Mouse (Mus musculus): ENCODE measurements around the gene Rrad.

DNA sequence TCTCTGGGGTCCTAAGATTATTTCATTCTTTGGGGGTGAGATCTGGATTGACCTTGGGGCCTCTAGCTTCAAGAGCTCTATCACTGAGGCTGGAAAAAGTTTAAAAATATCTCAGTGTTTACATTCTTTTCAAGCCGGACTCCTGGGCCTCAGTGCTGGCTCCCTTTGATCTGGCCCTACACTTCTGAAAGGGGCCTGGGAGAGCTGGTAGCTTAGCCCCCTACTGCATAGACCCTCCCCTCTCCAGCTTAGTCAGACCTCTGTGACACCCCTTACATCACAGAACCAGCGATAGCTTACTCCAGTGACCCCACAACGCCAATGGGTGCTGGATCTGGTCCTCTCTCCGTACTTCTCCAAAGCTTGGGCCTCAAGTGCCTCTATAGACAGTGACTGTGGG lies 19.5 kb downstream of the Rrad start:
- TF ChIP-seq CTCF (IDR thresholded peaks at IDR 0.05; ENCODE audit: control insufficient read depth, insufficient read depth, insufficient replicate concordance, low read depth, low read length) = no peak
- no peak for TF ChIP-seq POLR2A (IDR thresholded peaks at IDR 0.05; ENCODE audit: control insufficient read depth, low read depth, low read length)
